Mouse (Mus musculus) limb, embryonic 14.5 days (tissue): ENCODE measurements around the gene Olfr110. TPM values are rescaled to one million over a fixed set of nuclear protein-coding genes. Genes with fewer than 3 reads are reported as not detected.
"Not testable (repeated sequence)": the region's sequence is repeated elsewhere in the genome, so short reads cannot be mapped to it uniquely, and the experiment has no call there.

ENCODE experiments used
- ATAC-seq: fragments of 200-750 bp; cut with Nextera tagmentation; 2 replicates; pipeline ENCODE4 v1.8.0; 2017; ENCODE audit warnings: low read depth, moderate number of reproducible peaks, moderate TSS enrichment; ENCODE audit not compliant: low FRiP score
- DNase-seq: peaks from one replicate; pipeline ENCODE4 v3.0.0-alpha.2; 2015; ENCODE audit warnings: low spot score
- H3K27ac ChIP-seq: fragments of 300-500 bp; sonication (generic); replicated peaks from 2 replicates; pipeline ENCODE4 v1.5.1; 2014; ENCODE audit warnings: low read depth, mild to moderate bottlenecking, low read length, moderate library complexity, mixed read lengths
- H3K27me3 ChIP-seq: fragments of 300-500 bp; sonication (generic); 2 replicates; pipeline ENCODE4 v1.6.1; 2014; ENCODE audit warnings: low read length, mixed read lengths; ENCODE audit not compliant: control insufficient read depth, insufficient read depth
- H3K36me3 ChIP-seq: fragments of 300-500 bp; sonication (generic); 2 replicates; pipeline ENCODE4 v1.6.1; 2014; ENCODE audit warnings: mild to moderate bottlenecking, low read length, moderate library complexity, mixed read lengths; ENCODE audit not compliant: control insufficient read depth, insufficient read depth
- H3K4me1 ChIP-seq: fragments of 300-500 bp; sonication (generic); 2 replicates; pipeline ENCODE4 v1.6.1; 2014; ENCODE audit warnings: antibody characterized with exemption, low read length, mixed read lengths; ENCODE audit not compliant: control insufficient read depth, insufficient read depth
- H3K4me2 ChIP-seq: fragments of 300-500 bp; sonication (generic); replicated peaks from 2 replicates; pipeline ENCODE4 v1.6.1; 2014; ENCODE audit warnings: low read depth, mild to moderate bottlenecking, low read length, moderate library complexity; ENCODE audit not compliant: severe bottlenecking
- H3K4me3 ChIP-seq: fragments of 300-500 bp; sonication (generic); replicated peaks from 2 replicates; pipeline ENCODE4 v1.5.1; 2014; ENCODE audit warnings: low read length
- H3K9ac ChIP-seq: fragments of 300-500 bp; sonication (generic); 2 replicates; pipeline ENCODE4 v1.6.1; 2014; ENCODE audit warnings: mild to moderate bottlenecking, low read depth, low read length, moderate library complexity; ENCODE audit not compliant: severe bottlenecking
- H3K9me3 ChIP-seq: fragments of 300-500 bp; sonication (generic); 2 replicates; pipeline ENCODE4 v1.6.1; 2016; ENCODE audit warnings: low read length; ENCODE audit not compliant: control insufficient read depth
- POLR2A ChIP-seq: fragments of 200-500 bp; IDR thresholded peaks from 2 replicates; pipeline ENCODE4 v1.8.0; 2012; ENCODE audit warnings: inconsistent platforms, mild to moderate bottlenecking, moderate library complexity, borderline replicate concordance; ENCODE audit not compliant: insufficient read depth, insufficient read length; ENCODE audit errors: extremely low read depth
- WGBS: fragments of 180-500 bp; shearing (Covaris S2); extraction: QIAGEN DNeasy Blood & Tissue Kit; methylation state at CpG from one replicate; pipeline ENCODE4 v1.1.7; 2014; 5-methylcytosine and 5-hydroxymethylcytosine counted together
- polyA plus RNA-seq, 2 experiments: library from polyadenylated mRNA; depleted of rRNA in 1 of 2; stranded (reverse) in 1 of 2; unstranded in 1 of 2; fragments of >200 nt; fragmentation: Nextera tagmentation in 1 of 2; extraction: Ambion mirVana in 1 of 2; gene quantifications; 2 replicates each; pipeline versions ENCODE4 v1.2.1 to v1.2.3; 2012 to 2014

Olfr110 gene
- polyA plus RNA-seq, 2 experiments, result not detected

GRCm38 (mm10) chr17:37535173-37535572 is 42.9 kb downstream of the Olfr110 start:
- DNase-seq, result no peak
- no peak for TF ChIP-seq POLR2A
- H3K27me3 ChIP-seq, result no peaks in the 10 kb centered on the region
- no peak overlapping the region for H3K9ac ChIP-seq
- H3K36me3 ChIP-seq, result no peaks in the 10 kb centered on the region
- no peaks in the 10 kb centered on the region for H3K4me1 ChIP-seq
- no peak overlapping the region for H3K4me3 ChIP-seq
- H3K9me3 ChIP-seq, result no peaks in the 10 kb centered on the region
- ATAC-seq, result no peak
- no peak overlapping the region for H3K4me2 ChIP-seq
- H3K27ac ChIP-seq, result no peak overlapping the region

GRCm38 (mm10) chr17:37538416-37538815 is 46.1 kb downstream of the Olfr110 start:
- not testable (repeated sequence) for H3K36me3 ChIP-seq, H3K9me3 ChIP-seq, DNase-seq, H3K27me3 ChIP-seq, H3K4me1 ChIP-seq, H3K4me3 ChIP-seq, H3K9ac ChIP-seq, H3K4me2 ChIP-seq, H3K27ac ChIP-seq, ATAC-seq
- WGBS, result 50% methylated on average over 1 of the region's 1 CpGs

GRCm38 (mm10) chr17:37541454-37542119 is 49.3 kb downstream of the Olfr110 start:
- no peak overlapping the region for H3K27ac ChIP-seq
- no peaks in the 10 kb centered on the region for H3K27me3 ChIP-seq
- TF ChIP-seq POLR2A, result no peak
- no peak overlapping the region for H3K4me2 ChIP-seq
- H3K4me1 ChIP-seq, result no peaks in the 10 kb centered on the region
- no peak for ATAC-seq
- WGBS, result 83% methylated on average over 4 of the region's 4 CpGs
- no peak overlapping the region for H3K4me3 ChIP-seq
- no peak overlapping the region for H3K9ac ChIP-seq
- no peaks in the 10 kb centered on the region for H3K9me3 ChIP-seq
- H3K36me3 ChIP-seq, result no peaks in the 10 kb centered on the region
- DNase-seq, result no peak

DNA sequence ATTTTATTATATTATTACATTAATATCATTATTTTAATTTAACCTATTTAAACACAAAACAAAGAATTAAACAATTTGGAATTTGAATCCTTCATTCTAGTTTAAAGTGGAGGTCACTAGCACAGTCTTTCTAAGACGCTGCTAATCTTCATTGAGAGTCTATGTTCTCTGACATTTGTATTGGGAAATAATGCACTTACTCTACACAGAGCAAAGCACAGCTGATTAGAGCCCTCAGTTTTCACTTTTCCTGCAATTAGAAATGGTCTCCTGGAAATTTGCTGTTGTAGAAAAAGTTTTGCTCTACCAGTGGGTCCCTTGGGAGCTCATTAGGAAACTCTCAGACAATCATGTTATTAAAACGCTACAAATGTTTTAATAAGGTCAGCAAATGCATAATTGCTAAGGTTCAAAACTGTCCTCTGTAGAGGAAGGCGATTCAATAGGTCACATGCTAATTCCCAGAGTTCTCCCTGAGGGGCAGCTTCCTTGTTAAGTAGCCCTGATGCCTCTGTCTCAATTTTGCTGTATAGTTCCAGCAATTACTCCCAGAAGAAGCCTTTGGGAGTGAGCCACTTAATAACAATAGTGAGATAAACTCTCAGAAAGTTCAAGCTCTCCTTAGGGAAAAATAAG is 51.6 kb downstream of the Olfr110 start:
- Histone ChIP-seq H3K36me3 (no peaks in the 10 kb centered on the region), H3K27ac (no peak overlapping the region), H3K4me2 (no peak overlapping the region), H3K27me3 (no peaks in the 10 kb centered on the region), H3K9me3 (no peaks in the 10 kb centered on the region), H3K9ac (no peak overlapping the region), H3K4me3 (no peak overlapping the region), H3K4me1 (no peaks in the 10 kb centered on the region)
- DNase-seq (no peak), ATAC-seq (no peak)
- 53% methylated on average over 3 of the region's 3 CpGs for WGBS
- TF ChIP-seq POLR2A, result no peak

Other genes starting within 250 kb of the Olfr110 start
- not detected in 2 replicates for gene Olfr98, start 228.7 kb upstream of the Olfr110 start, polyA plus RNA-seq (2012; rRNA removed)
- gene Olfr98, start 228.7 kb upstream of the Olfr110 start, polyA plus RNA-seq (2014; fragmentation: Nextera tagmentation; extraction: Ambion mirVana), result not detected in 2 replicates
- 1.00 and 1.4 TPM in 2 replicates for gene H2-M3, start 222.2 kb upstream of the Olfr110 start, polyA plus RNA-seq (2012; rRNA removed)
- 1.3 and 2.6 TPM in 2 replicates for gene H2-M3, start 222.2 kb upstream of the Olfr110 start, polyA plus RNA-seq (2014; fragmentation: Nextera tagmentation; extraction: Ambion mirVana)
- gene Olfr99, start 209.0 kb upstream of the Olfr110 start, polyA plus RNA-seq (2012; rRNA removed), result not detected in 2 replicates
- not detected in 2 replicates for gene Olfr99, start 209.0 kb upstream of the Olfr110 start, polyA plus RNA-seq (2014; fragmentation: Nextera tagmentation; extraction: Ambion mirVana)
- gene Olfr101, start 188.2 kb upstream of the Olfr110 start, polyA plus RNA-seq (2012; rRNA removed), result not detected in 2 replicates
- not detected in 2 replicates for gene Olfr101, start 188.2 kb upstream of the Olfr110 start, polyA plus RNA-seq (2014; fragmentation: Nextera tagmentation; extraction: Ambion mirVana)
- not detected in 2 replicates for gene Olfr102, start 175.4 kb upstream of the Olfr110 start, polyA plus RNA-seq (2012; rRNA removed)
- gene Olfr102, start 175.4 kb upstream of the Olfr110 start, polyA plus RNA-seq (2014; fragmentation: Nextera tagmentation; extraction: Ambion mirVana), result not detected in 2 replicates
- not detected in 2 replicates for gene Olfr103, start 152.8 kb upstream of the Olfr110 start, polyA plus RNA-seq (2012; rRNA removed)
- gene Olfr103, start 152.8 kb upstream of the Olfr110 start, polyA plus RNA-seq (2014; fragmentation: Nextera tagmentation; extraction: Ambion mirVana), result not detected in 2 replicates
- not detected in 2 replicates for gene Olfr104-ps, start 132.9 kb upstream of the Olfr110 start, polyA plus RNA-seq (2012; rRNA removed)
- not detected in 2 replicates for gene Olfr104-ps, start 132.9 kb upstream of the Olfr110 start, polyA plus RNA-seq (2014; fragmentation: Nextera tagmentation; extraction: Ambion mirVana)
- gene Olfr105-ps, start 113.4 kb upstream of the Olfr110 start, polyA plus RNA-seq (2012; rRNA removed), result not detected in 2 replicates
- gene Olfr105-ps, start 113.4 kb upstream of the Olfr110 start, polyA plus RNA-seq (2014; fragmentation: Nextera tagmentation; extraction: Ambion mirVana), result not detected in 2 replicates
- not detected in 2 replicates for gene Olfr106-ps, start 102.1 kb upstream of the Olfr110 start, polyA plus RNA-seq (2012; rRNA removed)
- gene Olfr106-ps, start 102.1 kb upstream of the Olfr110 start, polyA plus RNA-seq (2014; fragmentation: Nextera tagmentation; extraction: Ambion mirVana), result not detected in 2 replicates
- not detected in 2 replicates for gene Olfr107, start 93.2 kb upstream of the Olfr110 start, polyA plus RNA-seq (2012; rRNA removed)
- gene Olfr107, start 93.2 kb upstream of the Olfr110 start, polyA plus RNA-seq (2014; fragmentation: Nextera tagmentation; extraction: Ambion mirVana), result not detected in 2 replicates
- not detected in 2 replicates for gene Olfr108, start 47.0 kb upstream of the Olfr110 start, polyA plus RNA-seq (2012; rRNA removed)
- not detected in 2 replicates for gene Olfr108, start 47.0 kb upstream of the Olfr110 start, polyA plus RNA-seq (2014; fragmentation: Nextera tagmentation; extraction: Ambion mirVana)
- gene Olfr109, start 33.6 kb upstream of the Olfr110 start, polyA plus RNA-seq (2012; rRNA removed), result not detected in 2 replicates
- gene Olfr109, start 33.6 kb upstream of the Olfr110 start, polyA plus RNA-seq (2014; fragmentation: Nextera tagmentation; extraction: Ambion mirVana), result not detected in 2 replicates
- 0.06 and 0.13 TPM in 2 replicates for gene H2-M2, start 8.9 kb upstream of the Olfr110 start, polyA plus RNA-seq (2012; rRNA removed)
- 0.21 TPM in 1 of 2 replicates, not detected in the other for gene H2-M2, start 8.9 kb upstream of the Olfr110 start, polyA plus RNA-seq (2014; fragmentation: Nextera tagmentation; extraction: Ambion mirVana)
- 0.09 and 0.28 TPM in 2 replicates for gene Olfr111, start 15.6 kb downstream of the Olfr110 start, polyA plus RNA-seq (2012; rRNA removed)
- not detected in 2 replicates for gene Olfr111, start 15.6 kb downstream of the Olfr110 start, polyA plus RNA-seq (2014; fragmentation: Nextera tagmentation; extraction: Ambion mirVana)
- not detected in 2 replicates for gene Olfr112, start 77.0 kb downstream of the Olfr110 start, polyA plus RNA-seq (2012; rRNA removed)
- gene Olfr112, start 77.0 kb downstream of the Olfr110 start, polyA plus RNA-seq (2014; fragmentation: Nextera tagmentation; extraction: Ambion mirVana), result not detected in 2 replicates
- not detected in 2 replicates for gene Olfr113, start 85.2 kb downstream of the Olfr110 start, polyA plus RNA-seq (2012; rRNA removed)
- gene Olfr113, start 85.2 kb downstream of the Olfr110 start, polyA plus RNA-seq (2014; fragmentation: Nextera tagmentation; extraction: Ambion mirVana), result not detected in 2 replicates
- gene Olfr114, start 100.3 kb downstream of the Olfr110 start, polyA plus RNA-seq (2012; rRNA removed), result not detected in 2 replicates
- not detected in 2 replicates for gene Olfr114, start 100.3 kb downstream of the Olfr110 start, polyA plus RNA-seq (2014; fragmentation: Nextera tagmentation; extraction: Ambion mirVana)
- not detected in 2 replicates for gene Olfr115, start 134.6 kb downstream of the Olfr110 start, polyA plus RNA-seq (2012; rRNA removed)
- not detected in 2 replicates for gene Olfr115, start 134.6 kb downstream of the Olfr110 start, polyA plus RNA-seq (2014; fragmentation: Nextera tagmentation; extraction: Ambion mirVana)
- not detected in 2 replicates for gene Olfr116, start 134.7 kb downstream of the Olfr110 start, polyA plus RNA-seq (2012; rRNA removed)
- not detected in 2 replicates for gene Olfr116, start 134.7 kb downstream of the Olfr110 start, polyA plus RNA-seq (2014; fragmentation: Nextera tagmentation; extraction: Ambion mirVana)
- gene Olfr117, start 171.3 kb downstream of the Olfr110 start, polyA plus RNA-seq (2012; rRNA removed), result not detected in 2 replicates
- gene Olfr117, start 171.3 kb downstream of the Olfr110 start, polyA plus RNA-seq (2014; fragmentation: Nextera tagmentation; extraction: Ambion mirVana), result not detected in 2 replicates
- not detected in 2 replicates for gene Olfr118, start 174.5 kb downstream of the Olfr110 start, polyA plus RNA-seq (2012; rRNA removed)
- not detected in 2 replicates for gene Olfr118, start 174.5 kb downstream of the Olfr110 start, polyA plus RNA-seq (2014; fragmentation: Nextera tagmentation; extraction: Ambion mirVana)
- gene Olfr119, start 204.1 kb downstream of the Olfr110 start, polyA plus RNA-seq (2012; rRNA removed), result not detected in 2 replicates
- gene Olfr119, start 204.1 kb downstream of the Olfr110 start, polyA plus RNA-seq (2014; fragmentation: Nextera tagmentation; extraction: Ambion mirVana), result not detected in 2 replicates
- gene Olfr120, start 229.3 kb downstream of the Olfr110 start, polyA plus RNA-seq (2012; rRNA removed), result not detected in 2 replicates
- gene Olfr120, start 229.3 kb downstream of the Olfr110 start, polyA plus RNA-seq (2014; fragmentation: Nextera tagmentation; extraction: Ambion mirVana), result not detected in 2 replicates